Mouse (Mus musculus): ENCODE measurements around the gene Gabpa. TPM values are rescaled to one million over a fixed set of nuclear protein-coding genes. Genes with fewer than 3 reads are reported as not detected.
A peak's percentile ranks its signal among the peaks of the same experiment; 100 is the strongest.

The Gabpa gene
- total and polyA plus RNA-seq, 3 experiments = 6.2 to 127 (median 80.6) TPM

DNA sequence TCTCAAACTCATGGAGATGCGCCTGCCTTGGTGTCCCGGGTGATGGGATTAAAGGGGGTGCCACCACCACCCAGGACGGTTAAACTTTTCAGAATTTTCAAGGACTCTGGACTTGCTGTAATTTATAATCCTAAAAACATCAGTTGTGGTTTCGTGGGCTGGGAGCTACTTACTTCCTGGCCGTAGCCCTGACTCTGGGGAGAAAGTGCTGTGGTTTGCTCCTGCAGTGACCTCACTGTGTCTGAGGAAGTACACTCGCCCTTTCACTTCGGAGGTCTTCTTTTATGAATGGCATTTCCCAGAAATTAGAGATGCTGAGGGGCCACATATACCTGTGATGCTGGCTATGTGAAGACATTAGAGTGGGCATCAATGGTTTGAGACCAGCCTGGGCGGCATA is 20.2 kb upstream of the Gabpa start:
- no peak for TF ChIP-seq GATA2 (IDR thresholded peaks at IDR 0.05; ENCODE audit: borderline replicate concordance, low read depth, low read length)
- no peak for TF ChIP-seq POLR2AphosphoS5 (IDR thresholded peaks at IDR 0.05; ENCODE audit: insufficient replicate concordance, low read depth, low read length)
- TF ChIP-seq TAL1 (conservative IDR thresholded peaks at IDR 0.05; ENCODE audit: low read depth, low read length) = no peak
- ATAC-seq (ENCODE audit: extremely low read depth, insufficient number of reproducible peaks, low FRiP score, poor library complexity, severe bottlenecking) (no peak), DNase-seq (ENCODE audit: low spot score) (no peak)
- Histone ChIP-seq H3K4me3 (ENCODE audit: low read depth, low read length) (no peak overlapping the region), H3K27me3 (ENCODE audit: insufficient read depth, low read length) (no peaks in the 10 kb centered on the region; the same call in 1 of the 2 replicates), H3K9me3 (replicated peaks) (no peaks in the 10 kb centered on the region), H3K36me3 (replicated peaks) (peaks cover 4% of the 10 kb centered on the region), H3K4me1 (ENCODE audit: insufficient read depth, low read depth, low read length) (no peaks in the 10 kb centered on the region)

DNA sequence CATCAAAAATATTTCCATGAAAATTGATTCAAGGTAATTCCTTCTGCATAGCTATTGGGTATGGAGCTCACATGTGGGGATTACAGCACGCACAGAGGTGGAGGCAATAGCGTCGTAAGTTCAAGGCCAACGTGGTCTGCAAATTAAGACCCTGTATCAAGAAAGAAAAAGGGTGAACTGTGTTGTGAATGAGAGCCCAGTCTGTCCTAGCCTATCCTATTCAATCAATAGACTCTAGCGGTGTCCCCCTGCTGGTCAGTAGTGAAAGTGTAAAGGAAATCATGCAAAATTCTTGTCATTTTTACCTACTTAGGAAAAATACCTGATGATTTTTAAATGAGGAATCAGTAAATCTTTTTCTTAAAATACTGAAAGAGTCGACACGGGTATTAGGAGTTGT is 17.3 kb upstream of the Gabpa start:
- peak; percentile 43; the same call in 1 of the 2 replicates for ATAC-seq (ENCODE audit: extremely low read depth, insufficient number of reproducible peaks, low FRiP score, poor library complexity, severe bottlenecking)
- Histone ChIP-seq H3K9me3 (replicated peaks) (no peaks in the 10 kb centered on the region), H3K4me1 (ENCODE audit: insufficient read depth, low read depth, low read length) (no peaks in the 10 kb centered on the region), H3K36me3 (replicated peaks) (peaks cover 29% of the 10 kb centered on the region), H3K4me3 (ENCODE audit: low read depth, low read length) (no peak overlapping the region), H3K27me3 (ENCODE audit: insufficient read depth, low read length) (no peaks in the 10 kb centered on the region; the same call in 1 of the 2 replicates)
- peak; percentile 4 for DNase-seq (ENCODE audit: low spot score)
- TF ChIP-seq POLR2AphosphoS5 (IDR thresholded peaks at IDR 0.05; ENCODE audit: insufficient replicate concordance, low read depth, low read length) (no peak), GATA2 (IDR thresholded peaks at IDR 0.05; ENCODE audit: borderline replicate concordance, low read depth, low read length) (no peak), CTCF (IDR thresholded peaks at IDR 0.05; ENCODE audit: low read depth, low read length) (peak; percentile 13; the same call in 1 of the 2 replicates), GATA1 (IDR thresholded peaks at IDR 0.05; ENCODE audit: borderline replicate concordance, low read length) (no peak), TAL1 (conservative IDR thresholded peaks at IDR 0.05; ENCODE audit: low read depth, low read length) (no peak)

GRCm38 (mm10) chr16:84825009-84825408 is 9.7 kb upstream of the Gabpa start:
- H3K36me3 ChIP-seq (replicated peaks) = peaks cover 86% of the 10 kb centered on the region
- H3K9me3 ChIP-seq (replicated peaks) = no peaks in the 10 kb centered on the region
- H3K4me3 ChIP-seq (ENCODE audit: low read depth, low read length) = no peak overlapping the region
- peaks cover 8% of the 10 kb centered on the region for H3K4me1 ChIP-seq (ENCODE audit: insufficient read depth, low read depth, low read length)
- H3K27me3 ChIP-seq (ENCODE audit: insufficient read depth, low read length) = no peaks in the 10 kb centered on the region
- no peak for ATAC-seq (ENCODE audit: extremely low read depth, insufficient number of reproducible peaks, low FRiP score, poor library complexity, severe bottlenecking)
- no peak for DNase-seq (ENCODE audit: low spot score)
- TF ChIP-seq GATA2 (IDR thresholded peaks at IDR 0.05; ENCODE audit: borderline replicate concordance, low read depth, low read length) (no peak), GATA1 (IDR thresholded peaks at IDR 0.05; ENCODE audit: borderline replicate concordance, low read length) (no peak), TAL1 (conservative IDR thresholded peaks at IDR 0.05; ENCODE audit: low read depth, low read length) (no peak), CTCF (IDR thresholded peaks at IDR 0.05; ENCODE audit: low read depth, low read length) (no peak), POLR2AphosphoS5 (IDR thresholded peaks at IDR 0.05; ENCODE audit: insufficient replicate concordance, low read depth, low read length) (no peak)

- ATAC-seq (ENCODE audit: extremely low read depth, insufficient number of reproducible peaks, low FRiP score, poor library complexity, severe bottlenecking) (no peak), DNase-seq (ENCODE audit: low spot score) (no peak)
- no peaks in the 10 kb centered on the region for H3K9me3 ChIP-seq (replicated peaks)
- H3K36me3 ChIP-seq (replicated peaks) = peaks cover 64% of the 10 kb centered on the region
- H3K27me3 ChIP-seq (ENCODE audit: insufficient read depth, low read length) = no peaks in the 10 kb centered on the region
- TF ChIP-seq CTCF (IDR thresholded peaks at IDR 0.05; ENCODE audit: low read depth, low read length) (no peak), GATA2 (IDR thresholded peaks at IDR 0.05; ENCODE audit: borderline replicate concordance, low read depth, low read length) (no peak), TAL1 (conservative IDR thresholded peaks at IDR 0.05; ENCODE audit: low read depth, low read length) (no peak), POLR2AphosphoS5 (IDR thresholded peaks at IDR 0.05; ENCODE audit: insufficient replicate concordance, low read depth, low read length) (no peak), GATA1 (IDR thresholded peaks at IDR 0.05; ENCODE audit: borderline replicate concordance, low read length) (no peak)
- peaks cover 33% of the 10 kb centered on the region for H3K4me1 ChIP-seq (ENCODE audit: insufficient read depth, low read depth, low read length)
- H3K4me3 ChIP-seq (ENCODE audit: low read depth, low read length) = no peak overlapping the region
Observed at GRCm38 (mm10) chr16:84831696-84832095, 3.0 kb upstream of the Gabpa start.

DNA sequence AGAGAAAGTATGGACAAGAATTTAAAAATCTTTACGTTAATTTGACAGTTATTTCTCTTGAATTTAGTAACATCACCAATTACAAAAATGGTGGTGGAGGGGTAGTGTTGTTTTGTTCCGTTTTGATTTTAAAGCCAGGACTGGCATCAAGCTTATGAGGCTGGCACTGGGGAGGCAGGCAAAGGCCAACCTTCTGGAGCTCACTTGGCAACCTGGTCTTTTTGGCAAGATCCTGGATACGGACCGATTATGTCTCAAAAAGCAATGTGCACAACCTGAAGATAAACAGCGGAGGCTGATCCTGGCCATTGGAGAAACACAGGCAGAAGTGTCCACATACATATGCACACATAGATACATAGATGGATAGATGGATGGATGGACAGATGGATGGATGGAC is 2.0 kb upstream of the Gabpa start:
- TF ChIP-seq TAL1 (conservative IDR thresholded peaks at IDR 0.05; ENCODE audit: low read depth, low read length) (no peak), CTCF (IDR thresholded peaks at IDR 0.05; ENCODE audit: low read depth, low read length) (no peak), GATA2 (IDR thresholded peaks at IDR 0.05; ENCODE audit: borderline replicate concordance, low read depth, low read length) (no peak), POLR2AphosphoS5 (IDR thresholded peaks at IDR 0.05; ENCODE audit: insufficient replicate concordance, low read depth, low read length) (no peak), GATA1 (IDR thresholded peaks at IDR 0.05; ENCODE audit: borderline replicate concordance, low read length) (no peak)
- DNase-seq (ENCODE audit: low spot score) = no peak
- ATAC-seq (ENCODE audit: extremely low read depth, insufficient number of reproducible peaks, low FRiP score, poor library complexity, severe bottlenecking) = no peak
- Histone ChIP-seq H3K4me1 (ENCODE audit: insufficient read depth, low read depth, low read length) (peaks cover 42% of the 10 kb centered on the region), H3K27me3 (ENCODE audit: insufficient read depth, low read length) (no peaks in the 10 kb centered on the region), H3K9me3 (replicated peaks) (no peaks in the 10 kb centered on the region), H3K4me3 (ENCODE audit: low read depth, low read length) (peak overlapping the region; percentile 17; the same call in 1 of the 2 replicates), H3K36me3 (replicated peaks) (peaks cover 64% of the 10 kb centered on the region)

DNA sequence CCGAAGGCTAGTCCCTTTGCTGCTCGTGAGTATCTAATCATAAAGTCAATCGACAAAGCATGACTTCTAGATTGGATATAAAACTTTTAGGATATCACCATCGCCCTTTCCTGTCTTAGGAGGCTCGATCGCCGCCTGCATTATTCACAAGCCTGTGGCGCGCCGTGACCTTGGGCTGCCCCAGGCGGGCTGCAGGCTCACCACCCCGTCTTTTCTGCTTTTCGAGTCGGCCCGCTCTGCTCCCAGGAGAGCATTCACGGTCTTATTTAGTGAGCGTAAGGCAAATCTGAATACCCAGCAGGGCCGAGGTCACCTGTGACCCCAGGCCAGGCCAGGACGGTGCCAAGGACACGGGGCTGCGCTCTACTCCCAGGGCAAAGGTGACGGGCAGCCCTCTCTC is 381 bp upstream of the Gabpa start:
- Histone ChIP-seq H3K36me3 (replicated peaks) (peaks cover 64% of the 10 kb centered on the region), H3K27me3 (ENCODE audit: insufficient read depth, low read length) (no peaks in the 10 kb centered on the region), H3K4me3 (ENCODE audit: low read depth, low read length) (peak overlapping the region; percentile 81), H3K9me3 (replicated peaks) (no peaks in the 10 kb centered on the region), H3K4me1 (ENCODE audit: insufficient read depth, low read depth, low read length) (peaks cover 43% of the 10 kb centered on the region)
- DNase-seq (ENCODE audit: low spot score) (no peak), ATAC-seq (ENCODE audit: extremely low read depth, insufficient number of reproducible peaks, low FRiP score, poor library complexity, severe bottlenecking) (no peak)
- no peak for TF ChIP-seq GATA2 (IDR thresholded peaks at IDR 0.05; ENCODE audit: borderline replicate concordance, low read depth, low read length)
- TF ChIP-seq TAL1 (conservative IDR thresholded peaks at IDR 0.05; ENCODE audit: low read depth, low read length) = no peak
- TF ChIP-seq GATA1 (IDR thresholded peaks at IDR 0.05; ENCODE audit: borderline replicate concordance, low read length) = no peak
- no peak for TF ChIP-seq CTCF (IDR thresholded peaks at IDR 0.05; ENCODE audit: low read depth, low read length)
- no peak for TF ChIP-seq POLR2AphosphoS5 (IDR thresholded peaks at IDR 0.05; ENCODE audit: insufficient replicate concordance, low read depth, low read length)
